Mouse (Mus musculus): ENCODE data around the gene Coa3.

The Coa3 gene

DNA sequence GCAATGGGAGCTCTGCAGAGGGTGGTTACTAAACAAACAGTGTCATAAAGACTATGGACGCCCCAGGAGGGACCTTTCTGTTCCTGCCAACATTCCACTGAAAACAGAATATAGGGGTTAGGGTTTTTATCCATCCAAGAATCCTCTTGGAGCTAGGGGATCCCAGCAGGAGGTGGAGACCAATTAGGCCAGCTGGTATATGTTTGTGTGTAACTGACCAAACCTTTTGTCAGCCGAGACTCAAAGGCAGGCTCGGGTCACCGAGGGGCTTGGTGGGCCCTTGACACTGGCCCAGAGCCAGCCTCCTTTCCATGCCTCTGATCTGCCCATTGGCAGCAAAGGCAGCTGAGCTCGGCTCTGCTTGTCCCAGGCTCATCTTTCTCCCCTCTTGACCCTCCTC is 4.0 kb upstream of the Coa3 start:
- no peak for DNase-seq (ENCODE audit: low read depth, low spot score)

DNA sequence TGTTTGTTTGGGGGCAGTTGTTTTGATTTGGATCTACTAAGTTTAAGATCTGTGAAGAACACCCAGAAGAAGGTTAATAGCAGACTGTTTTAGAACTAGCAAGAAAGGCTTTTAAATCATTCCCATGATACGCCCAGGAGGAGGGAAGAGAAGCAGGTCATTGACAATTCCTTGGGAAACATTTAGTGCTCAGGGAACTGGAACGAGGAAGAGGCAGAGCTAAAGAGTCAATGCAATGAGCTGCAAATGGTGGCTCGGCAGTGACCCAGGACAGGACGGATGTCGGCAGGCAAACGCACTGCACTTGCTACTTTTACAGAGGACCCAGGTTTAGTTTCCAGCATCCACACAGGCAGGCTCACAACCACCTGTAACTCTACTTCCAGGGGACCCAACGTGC is 1.9 kb upstream of the Coa3 start:
- no peak for DNase-seq (ENCODE audit: low read depth, low spot score)

DNA sequence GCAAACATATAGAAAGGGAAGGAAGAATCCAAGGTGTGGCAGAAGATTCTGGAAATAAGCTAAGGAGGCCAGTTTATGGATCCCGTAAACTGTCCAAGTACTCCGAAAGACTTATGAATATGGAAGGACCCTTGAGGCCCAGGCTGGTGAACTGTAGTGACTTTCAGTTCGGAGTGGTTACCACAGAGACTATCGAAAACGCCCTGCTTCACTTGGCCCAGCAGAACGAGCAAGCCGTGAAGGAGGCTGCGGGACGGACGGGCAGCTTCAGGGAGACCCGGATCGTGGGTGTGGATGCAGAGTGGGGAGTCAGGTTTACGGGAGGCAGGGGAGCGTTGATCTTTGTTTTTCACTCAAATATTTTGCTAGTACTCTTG is 267 bp upstream of the Coa3 start:
- no peak for DNase-seq (ENCODE audit: low read depth, low spot score)

DNA sequence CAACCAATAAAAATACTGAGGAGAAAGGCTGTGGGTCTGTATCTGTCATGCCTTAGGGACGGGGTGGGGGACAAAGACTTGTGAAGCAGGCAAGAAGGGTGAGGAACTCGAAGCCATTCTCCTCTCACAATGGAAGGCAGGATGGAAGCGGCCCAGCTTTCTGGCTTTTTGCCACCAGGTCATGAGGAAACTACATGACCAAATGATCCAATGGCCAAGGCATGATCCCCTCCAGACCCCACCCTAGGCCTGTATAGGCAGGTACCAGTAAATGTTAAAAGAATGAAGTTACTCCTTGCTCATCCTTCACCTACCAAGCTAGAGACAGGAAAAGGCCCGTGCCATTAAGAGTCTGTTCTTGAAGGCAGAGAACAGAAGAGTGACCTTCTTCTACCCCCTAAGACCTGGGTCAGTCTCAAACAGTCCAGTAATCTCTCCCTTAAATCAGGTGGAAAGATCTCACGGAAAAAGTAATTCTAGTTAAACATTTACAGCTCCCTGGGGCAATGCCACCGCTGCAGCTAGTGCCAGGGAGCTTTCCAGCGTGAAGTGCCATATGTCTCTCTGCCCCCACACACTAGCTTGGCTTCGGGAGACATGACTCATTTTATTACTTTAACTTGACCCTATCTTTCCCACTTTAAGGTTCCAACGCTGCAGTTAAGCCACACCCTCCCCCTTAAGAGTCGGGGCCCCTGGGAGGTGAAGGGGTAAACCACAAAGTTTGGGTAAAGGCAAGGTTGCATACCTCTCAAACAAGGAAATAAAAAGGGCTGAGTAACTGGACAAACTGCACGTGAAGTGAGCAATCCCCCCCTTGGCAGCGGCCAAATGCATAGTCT is 1.3 kb downstream of the Coa3 start:
- no peak for DNase-seq (ENCODE audit: low read depth, low spot score)

DNA sequence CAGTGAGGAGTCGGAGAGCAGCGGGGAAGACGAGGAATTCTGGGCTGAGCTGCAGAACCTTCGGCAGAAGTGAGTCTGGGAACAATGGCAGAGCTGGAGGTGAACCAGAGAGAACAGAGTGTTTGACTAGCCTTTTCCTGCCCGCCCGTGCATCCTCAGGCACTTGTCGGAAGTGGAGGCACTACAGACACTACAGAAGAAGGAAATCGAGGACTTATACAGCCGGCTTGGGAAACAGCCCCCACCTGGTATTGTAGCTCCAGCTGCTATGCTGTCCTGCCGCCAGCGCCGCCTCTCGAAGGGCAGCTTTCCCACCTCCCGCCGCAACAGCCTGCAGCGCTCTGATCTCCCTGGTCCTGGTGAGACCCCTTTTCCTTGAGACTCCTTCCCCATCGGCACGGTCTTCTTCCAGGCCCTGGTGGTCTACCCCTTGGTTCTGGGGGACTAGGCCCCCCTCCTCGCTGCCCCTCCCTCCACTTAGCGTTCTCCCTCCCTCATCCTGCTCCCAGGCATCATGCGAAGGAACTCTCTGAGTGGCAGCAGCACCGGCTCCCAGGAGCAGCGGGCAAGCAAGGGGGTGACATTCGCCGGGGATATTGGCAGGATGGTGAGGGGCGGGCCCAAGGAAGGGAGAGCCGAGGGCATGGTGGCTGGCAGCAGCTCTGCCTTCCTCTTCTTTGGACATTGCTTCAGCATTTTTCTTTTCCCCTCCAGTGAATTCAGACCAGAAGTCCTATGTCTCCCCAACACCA is 2.4 kb downstream of the Coa3 start:
- no peak for DNase-seq (ENCODE audit: low read depth, low spot score)

DNA sequence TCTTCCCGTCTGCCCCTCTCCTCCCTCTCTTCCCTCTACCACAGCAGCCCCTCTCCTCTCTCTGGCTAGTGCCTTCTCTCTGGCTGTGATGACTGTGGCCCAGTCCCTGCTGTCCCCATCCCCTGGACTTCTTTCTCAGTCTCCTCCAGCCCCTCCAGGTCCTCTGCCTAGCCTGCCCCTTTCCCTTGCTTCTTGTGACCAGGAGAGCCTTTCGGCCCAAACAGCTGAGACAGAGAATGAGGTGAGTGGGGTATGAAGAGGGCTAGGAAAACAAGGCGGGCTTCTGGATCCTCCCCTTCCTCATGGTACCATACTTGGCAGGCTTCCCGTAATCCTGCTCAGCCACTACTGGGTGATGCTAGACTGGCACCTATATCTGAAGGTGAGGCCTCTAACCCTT is 3.6 kb downstream of the Coa3 start:
- DNase-seq (ENCODE audit: low read depth, low spot score): no peak

DNA sequence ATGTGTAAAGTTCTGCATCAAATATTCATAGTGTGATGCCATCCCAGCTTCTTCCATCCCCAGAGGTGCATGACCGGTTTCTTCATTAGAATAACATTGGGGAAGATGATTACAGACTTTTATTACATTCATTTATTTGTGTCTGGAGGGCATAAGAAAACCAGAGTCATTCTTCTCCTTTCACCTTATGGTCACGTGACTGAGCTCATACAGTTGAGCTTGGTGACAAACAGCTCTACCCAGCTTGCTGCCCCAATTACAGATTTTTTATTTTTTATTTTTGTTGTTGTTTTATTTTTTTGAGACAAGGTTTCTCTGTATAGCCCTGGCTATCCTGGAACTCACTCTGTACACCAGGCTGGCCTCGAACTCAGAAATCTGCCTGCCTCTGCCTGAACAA is 6.5 kb downstream of the Coa3 start:
- DNase-seq (ENCODE audit: low read depth, low spot score): no peak

DNA sequence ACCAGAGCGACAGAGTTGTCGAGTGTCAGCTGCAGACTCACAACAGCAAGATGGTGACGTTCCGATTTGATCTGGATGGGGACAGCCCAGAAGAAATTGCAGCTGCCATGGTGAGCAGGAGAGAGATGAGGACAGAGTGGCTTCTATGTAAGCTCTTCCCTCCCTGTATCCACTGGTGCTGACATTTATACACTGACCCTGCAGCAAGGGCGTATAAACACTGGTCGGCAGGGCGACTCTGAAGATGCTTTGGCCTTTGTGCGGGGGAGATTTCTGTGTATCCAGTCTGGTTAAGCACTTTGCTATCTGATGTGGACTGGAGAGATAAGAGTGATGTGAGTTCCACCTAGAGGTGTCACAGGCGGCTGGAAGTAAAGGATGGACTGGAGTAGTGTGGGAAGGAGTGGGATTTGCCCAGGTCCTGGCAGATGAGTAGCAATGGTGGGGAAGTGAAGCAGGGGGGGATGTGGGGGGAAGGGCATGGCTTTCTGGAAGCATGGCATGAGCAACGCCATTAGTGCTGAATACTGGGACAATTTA is 9.3 kb downstream of the Coa3 start:
- no peak for DNase-seq (ENCODE audit: low read depth, low spot score)

DNA sequence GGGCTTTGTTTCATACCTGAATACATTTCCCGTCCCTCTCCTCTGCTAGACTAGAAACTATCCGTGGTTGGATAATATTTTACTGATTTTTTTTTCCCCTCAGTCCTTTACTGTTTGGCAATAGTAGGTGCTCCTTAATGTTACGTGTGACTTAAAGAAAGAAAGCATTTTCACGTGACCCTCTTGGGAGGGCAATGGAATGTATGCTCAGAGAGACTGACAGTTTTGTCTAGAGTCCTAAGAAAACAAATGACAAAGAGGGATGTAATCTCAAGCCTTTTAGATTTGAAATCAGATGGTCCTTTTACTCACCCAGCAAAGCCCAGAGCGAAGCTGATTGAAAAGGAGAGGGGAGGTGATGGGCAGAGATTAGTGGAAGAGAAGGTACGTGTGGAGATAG is 13.0 kb downstream of the Coa3 start:
- DNase-seq (ENCODE audit: low read depth, low spot score): no peak

DNA sequence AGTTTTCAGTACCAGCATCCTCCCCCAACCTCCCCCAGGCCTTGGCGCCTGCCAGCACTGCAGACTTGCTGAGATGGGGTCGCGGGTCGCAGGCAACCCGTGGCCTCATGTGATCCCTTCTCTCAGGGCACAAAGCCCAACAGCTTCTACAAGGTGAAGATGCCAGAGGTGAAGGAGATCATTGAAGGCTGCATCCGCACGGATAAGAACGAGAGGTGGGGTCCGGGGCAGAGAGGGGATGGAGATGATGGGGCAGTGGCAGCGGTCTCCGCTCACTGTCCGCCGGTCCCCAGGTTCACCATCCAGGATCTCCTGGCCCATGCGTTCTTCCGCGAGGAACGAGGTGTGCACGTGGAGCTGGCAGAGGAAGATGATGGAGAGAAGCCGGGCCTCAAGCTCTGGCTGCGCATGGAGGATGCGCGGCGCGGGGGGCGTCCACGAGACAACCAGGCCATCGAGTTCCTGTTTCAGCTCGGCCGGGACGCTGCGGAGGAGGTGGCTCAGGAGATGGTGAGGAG is 13.9 kb downstream of the Coa3 start:
- no peak for DNase-seq (ENCODE audit: low read depth, low spot score)

DNA sequence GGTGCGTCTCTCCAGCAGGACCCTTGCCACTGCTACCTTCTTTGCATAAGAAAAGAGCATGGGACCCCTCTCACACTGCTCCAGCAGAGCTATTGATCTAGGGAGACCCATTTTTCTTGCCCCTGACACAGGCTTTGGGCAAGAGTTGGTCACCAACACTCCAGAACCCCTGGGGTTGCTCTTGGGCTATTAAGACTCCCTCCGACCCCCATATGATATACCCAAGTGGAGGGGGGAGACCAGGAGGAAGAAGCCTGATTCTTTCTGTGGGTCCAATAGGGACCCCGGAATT is 15.0 kb downstream of the Coa3 start:
- no peak for DNase-seq (ENCODE audit: low read depth, low spot score)

DNA sequence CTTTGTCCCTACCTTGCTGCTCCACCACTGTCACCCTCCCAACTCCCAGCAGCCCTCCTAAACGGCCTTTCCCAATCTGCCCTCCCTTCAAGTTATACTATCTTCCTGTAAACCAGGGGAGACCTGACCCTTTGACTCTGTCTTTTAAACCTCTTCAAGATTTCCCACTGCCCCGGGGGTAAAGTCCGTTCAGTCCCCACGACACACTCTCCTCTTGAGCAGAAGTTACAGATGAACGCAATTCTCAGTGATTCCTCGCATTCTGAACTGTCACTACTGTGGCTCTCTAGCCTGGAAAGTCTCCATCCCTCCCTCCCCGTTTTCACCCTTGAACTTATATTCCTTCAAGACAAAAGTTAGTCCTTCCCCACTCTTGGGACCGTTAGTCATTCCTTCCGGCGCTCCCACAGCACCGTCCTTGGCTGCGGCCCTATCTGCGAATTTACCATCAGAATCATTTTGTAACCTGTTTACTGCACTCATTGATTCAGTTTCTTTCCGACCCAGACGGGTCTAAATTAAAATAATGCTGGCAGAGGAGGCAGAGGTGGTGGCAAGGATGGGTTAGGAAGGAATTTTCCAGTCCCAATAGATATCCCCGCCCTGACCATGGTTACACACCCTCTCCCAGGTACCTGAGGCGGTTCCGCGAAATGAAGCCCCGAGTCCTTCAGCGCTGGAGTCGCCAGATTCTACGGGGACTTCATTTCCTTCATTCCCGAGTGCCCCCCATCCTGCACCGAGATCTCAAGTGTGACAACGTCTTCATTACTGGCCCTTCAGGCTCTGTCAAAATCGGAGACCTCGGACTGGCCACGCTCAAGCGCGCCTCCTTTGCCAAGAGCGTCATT is 15.6 kb downstream of the Coa3 start:
- DNase-seq (ENCODE audit: low read depth, low spot score): no peak

DNA sequence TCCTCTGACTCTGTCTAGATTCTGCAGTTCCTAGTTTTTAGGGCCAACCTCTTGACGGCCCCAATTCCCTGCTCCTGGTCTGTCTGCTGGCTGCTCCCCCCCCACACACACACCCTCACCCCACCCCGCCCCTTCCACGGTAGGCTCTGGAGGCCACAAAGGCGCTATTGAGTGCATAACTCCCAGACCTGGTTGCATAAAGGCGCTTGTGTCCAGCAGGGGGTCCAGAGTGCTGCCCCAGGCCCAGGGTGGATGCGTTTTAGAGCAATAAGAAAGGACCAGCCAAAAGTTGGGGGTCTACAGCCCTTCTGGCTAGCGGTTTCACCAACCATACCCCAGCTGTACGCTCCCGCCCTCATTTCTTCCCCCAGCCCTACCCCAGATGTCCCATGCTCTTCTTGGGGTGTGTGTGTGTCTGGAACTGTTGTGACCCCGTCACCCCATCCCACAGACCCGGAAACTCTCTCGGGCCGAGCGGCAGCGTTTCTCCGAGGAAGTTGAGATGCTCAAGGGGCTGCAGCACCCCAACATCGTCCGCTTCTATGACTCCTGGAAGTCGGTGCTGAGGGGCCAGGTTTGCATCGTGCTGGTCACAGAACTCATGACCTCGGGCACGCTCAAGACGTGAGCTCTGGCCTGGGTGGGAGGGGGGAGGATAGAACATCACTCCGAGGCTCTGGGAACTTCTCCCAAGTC is 16.5 kb downstream of the Coa3 start:
- DNase-seq (ENCODE audit: low read depth, low spot score): peak; percentile 11

DNA sequence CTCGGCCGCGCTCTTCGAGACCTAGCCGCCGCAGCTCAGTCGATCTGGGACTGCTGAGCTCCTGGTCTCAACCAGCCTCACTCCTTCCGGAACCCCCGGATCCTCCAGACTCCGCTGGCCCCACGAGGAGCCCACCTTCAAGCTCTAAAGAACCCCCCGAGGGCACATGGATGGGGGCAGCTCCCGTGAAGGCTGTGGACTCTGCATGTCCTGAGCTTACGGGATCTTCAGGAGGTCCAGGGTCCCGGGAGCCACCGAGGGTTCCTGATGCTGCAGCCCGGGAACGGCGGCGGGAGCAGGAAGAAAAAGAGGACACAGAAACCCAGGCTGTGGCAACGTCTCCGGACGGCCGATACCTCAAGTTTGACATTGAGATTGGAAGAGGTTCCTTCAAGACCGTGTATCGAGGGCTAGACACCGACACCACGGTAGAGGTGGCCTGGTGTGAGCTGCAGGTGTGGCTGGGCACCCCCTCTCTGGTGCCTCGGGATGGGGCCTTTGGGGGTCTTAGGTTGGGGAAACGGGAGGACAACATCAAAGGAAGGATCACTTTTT is 18.0 kb downstream of the Coa3 start:
- DNase-seq (ENCODE audit: low read depth, low spot score): peak; percentile 21

DNA sequence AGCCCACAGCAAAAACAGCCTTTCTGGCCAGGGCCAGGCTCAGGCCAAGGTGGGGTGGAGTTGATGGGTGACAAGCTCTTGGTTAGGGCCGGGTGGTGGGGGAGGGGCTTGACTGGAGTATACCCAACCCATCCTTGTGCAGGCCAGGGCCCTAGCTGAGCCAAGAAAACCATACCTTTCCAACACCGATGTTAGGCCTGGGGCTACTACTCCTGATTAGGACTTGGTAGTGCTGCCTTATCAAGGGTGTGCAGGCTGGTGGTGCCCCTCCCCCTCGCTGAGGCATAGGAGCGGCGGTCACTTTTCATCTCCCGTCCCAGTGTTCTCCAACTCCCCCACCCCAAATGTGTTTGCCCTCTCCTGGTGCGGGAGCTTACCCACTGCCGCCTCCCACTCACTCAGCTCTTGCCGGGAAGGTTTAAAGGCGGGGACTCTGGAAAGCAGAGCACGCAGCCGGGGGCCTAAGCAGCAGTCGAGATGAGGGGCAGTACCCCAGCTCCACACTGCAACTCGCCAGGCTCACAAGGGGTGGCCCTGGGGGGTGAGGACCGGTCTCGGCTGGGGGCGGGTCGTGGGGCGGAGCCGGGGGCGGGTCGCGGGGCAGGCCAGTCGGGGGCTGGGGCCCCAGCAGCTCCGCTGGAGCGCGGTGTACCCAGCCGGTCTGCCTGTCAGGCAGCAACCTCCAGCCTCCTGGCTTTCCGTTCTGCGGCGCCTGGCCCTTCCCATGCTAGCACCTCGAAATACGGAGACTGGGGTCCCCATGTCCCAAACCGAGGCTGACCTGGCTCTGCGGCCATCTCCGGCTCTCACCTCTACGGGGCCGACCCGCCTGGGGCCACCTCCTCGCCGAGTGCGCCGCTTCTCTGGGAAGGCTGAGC is 18.7 kb downstream of the Coa3 start, which contains the start of gene Wnk4:
TSS of gene Wnk4 (plus strand) at position 620 of the 878 bp plus-strand sequence.
- DNase-seq (ENCODE audit: low read depth, low spot score): peak; percentile 41

DNA sequence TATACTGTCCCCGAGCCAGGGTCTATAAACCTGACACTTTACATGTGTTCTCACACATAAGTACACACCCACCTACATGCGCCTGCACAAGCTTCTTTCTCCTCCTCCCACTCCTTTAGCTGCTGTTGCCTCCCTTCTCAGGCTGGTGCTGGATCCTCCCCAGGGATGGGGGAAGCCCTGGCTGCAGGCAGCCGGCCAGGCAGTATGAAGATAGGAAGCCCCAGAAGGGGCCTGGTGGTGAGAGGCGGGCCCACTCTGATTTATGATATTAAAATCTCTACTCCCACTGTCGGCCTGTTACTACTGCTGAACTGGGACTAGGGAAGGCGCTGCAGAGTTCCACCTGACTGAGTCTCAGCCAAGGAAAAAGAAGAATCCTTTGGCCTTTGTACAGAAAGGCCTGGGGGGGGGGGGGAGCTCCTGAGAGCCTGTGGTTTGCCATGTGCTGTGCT is 19.6 kb downstream of the Coa3 start:
- no peak for DNase-seq (ENCODE audit: low read depth, low spot score)

DNA sequence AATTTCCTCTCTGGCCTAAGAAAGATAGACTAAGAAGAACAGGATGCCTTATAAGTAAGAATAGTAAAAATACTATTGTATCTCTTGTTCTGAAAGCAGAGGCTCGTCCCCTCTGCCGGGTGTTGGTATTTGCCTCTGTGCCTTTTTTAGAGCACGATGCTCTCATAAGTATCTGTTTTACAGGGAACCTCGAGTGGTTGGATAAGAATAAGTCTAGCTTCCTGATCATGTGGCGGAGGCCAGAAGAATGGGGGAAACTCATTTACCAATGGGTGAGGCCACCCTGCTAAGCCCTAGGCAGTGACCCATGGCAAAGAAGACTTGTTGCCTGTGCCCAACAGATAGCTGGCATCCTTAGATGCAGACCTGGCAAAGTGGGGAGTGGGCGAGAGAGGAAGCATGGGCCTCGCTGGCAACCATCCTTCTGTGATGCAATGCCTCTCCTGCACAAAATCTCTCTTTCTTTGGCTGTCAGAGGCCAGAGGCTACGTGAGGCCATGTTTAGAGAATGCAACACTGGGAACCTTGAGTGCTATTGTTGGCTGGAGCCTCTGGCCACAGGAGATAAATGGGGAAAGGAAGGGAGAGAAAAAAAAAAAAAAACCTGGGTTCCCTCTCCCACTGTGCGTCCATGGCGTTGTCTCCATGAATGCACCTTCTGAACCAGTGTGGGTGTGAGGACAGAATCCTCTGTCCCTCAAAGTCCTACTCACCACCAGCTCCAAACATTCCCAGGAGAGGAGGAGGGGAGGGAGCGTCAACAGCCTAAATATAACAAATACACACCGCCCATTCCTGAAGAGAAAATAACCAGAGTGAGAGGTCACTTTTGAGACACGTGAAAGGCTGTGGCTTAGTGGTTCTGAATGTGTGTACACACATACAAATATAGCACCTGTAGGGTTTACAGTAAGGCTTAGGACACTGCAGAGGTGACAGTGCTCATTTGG is 22.8 kb downstream of the Coa3 start:
- no peak for DNase-seq (ENCODE audit: low read depth, low spot score)

DNA sequence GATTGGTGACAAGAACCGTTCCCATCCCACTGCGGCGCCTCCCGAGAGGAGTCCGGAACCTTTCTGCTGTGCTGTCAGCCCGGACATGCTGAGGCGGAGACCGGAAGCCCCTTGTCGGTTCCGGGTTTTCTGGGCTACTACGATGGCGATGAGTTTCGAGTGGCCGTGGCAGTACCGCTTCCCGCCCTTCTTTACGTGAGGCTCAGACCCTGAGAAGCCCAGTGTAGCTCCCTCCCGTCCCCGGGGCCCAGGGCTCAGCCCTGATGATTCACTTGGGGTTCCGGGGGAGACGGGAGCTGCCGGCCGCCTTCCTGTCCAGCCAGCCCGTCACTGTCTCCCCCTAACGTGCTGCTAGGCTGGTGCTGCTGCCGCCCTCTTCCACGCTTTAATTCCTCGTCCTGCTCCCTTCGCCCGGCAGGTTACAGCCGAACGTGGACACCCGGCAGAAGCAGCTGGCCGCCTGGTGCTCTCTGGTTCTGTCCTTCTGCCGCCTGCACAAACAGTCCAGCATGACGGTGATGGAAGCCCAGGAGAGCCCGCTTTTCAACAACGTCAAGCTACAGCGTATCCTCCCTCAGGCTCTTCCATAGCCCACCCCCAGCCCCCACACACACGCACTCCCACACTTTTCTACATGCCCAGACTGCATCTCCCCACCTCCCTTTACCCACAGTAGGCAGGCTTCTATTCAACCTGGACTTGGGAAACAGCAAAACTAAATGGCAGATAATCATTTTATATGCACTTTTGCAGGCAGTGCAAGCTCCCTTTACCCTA is 25.1 kb downstream of the Coa3 start, which contains the start of gene Vps25:
TSS of gene Vps25 (plus strand) at position 95 of the 777 bp plus-strand sequence.
- peak; percentile 88 for DNase-seq (ENCODE audit: low read depth, low spot score)
